ENCODE assay signal across 13 mouse cellular contexts in genomic region chr4:138147176-138147575, GRCm38 (mm10).
"Had no signal": no experiment of that assay in that cellular context is flagged by ENCODE, and none has a peak within 500 bp of the region (broad histone marks: within the 10 kb centered on the region; RNA-seq: fewer than 3 reads in every experiment).

No protein-coding gene starts in this region.

- DNase-seq: lung, adult 18-20 months; lung, embryonic 14.5 days; lung, postnatal 10 days; lung, postnatal 4 days; retina, postnatal 1 day; right cerebral cortex, adult 18-20 months; right cerebral cortex, postnatal 25 days; right cerebral cortex, postnatal 4 days; spleen, adult 18-20 months; thymus, adult 2 months; thymus, postnatal 25 days; thymus, postnatal 4 days had no signal

- ATAC-seq: midbrain, embryonic 15.5 days had no signal
